Mouse (Mus musculus) megakaryocyte, adult 5-6 weeks (primary cell): ENCODE measurements around the gene Kif19a. TPM values are rescaled to one million over a fixed set of nuclear protein-coding genes. Genes with fewer than 3 reads are reported as not detected.

Experiments used
- ATAC-seq: 2 replicates; pipeline ENCODE4 v1.8.0; 2016; ENCODE audit warnings: mild to moderate bottlenecking, inconsistent platforms; ENCODE audit not compliant: poor library complexity, severe bottlenecking
- total RNA-seq, 2 experiments: library from RNA; stranded (forward) in 1 of 2; stranded (reverse) in 1 of 2; fragments of 153-499, 151-499 nt in 1 of 2; fragments of 221-1000, 200-1000 nt in 1 of 2; gene quantifications; 2 replicates each; pipeline versions ENCODE4 v1.2.3 to v1.2.4; 2015 to 2017

The Kif19a gene
- total RNA-seq (2015) (0.16 and 0.27 TPM in 2 replicates), total RNA-seq (2017) (0.11 and 0.69 TPM in 2 replicates)

DNA sequence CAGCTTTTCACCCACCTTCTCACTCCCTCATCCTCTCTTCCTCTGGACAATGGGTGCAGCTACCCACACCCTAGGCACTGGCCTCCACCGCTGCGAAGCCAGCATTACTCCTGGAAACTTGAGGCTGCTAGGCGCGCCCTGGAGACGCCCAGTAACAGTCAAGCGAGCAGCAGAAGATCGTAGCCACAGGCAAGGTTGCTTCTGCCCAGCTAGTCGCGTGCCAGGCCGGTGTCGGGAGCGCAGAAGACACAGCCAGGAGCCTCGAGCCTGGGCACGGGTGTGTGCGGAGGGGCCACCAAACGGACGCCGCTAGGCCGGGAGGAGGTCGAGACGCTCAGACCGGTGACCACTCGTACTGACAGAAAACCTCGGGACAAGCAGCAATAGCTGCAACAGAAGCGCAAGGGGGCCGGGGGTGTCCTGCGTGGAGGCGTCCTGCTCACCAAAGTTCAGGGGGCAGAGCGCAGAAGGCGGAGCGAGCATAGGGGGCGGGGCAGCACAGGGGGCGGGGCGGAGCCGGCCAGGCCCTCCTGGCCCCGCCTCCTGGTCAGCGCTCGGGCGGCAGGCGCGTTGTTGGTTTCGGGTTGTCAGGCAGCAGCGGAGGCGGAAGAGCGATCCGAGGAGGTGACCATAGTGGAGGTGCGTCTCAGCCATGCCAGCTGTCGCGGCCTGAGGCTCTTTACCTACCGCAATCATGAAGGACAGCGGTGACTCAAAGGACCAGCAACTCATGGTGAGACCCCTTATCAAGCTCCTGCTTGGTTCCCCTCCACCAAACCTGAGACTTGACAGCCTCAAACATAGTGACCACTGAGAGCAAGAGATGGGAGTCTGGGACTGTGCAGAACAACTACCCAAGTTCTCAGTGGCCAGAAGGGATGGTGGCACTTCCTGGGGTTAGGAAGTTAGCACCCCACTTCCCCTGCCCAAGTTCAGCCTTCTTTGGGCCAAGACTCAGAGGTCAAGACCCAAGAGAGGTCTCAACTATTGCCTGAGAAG is at the start of gene Kif19a:
Gene Kif19a, plus strand, starts transcription at position 569 of the 999 bp plus-strand sequence.
- ATAC-seq, result peak; percentile 99

- ATAC-seq, result no peak
These were observed 49.7 kb upstream of the Kif19a start for GRCm38 (mm10) chr11:114715531-114715930.

DNA sequence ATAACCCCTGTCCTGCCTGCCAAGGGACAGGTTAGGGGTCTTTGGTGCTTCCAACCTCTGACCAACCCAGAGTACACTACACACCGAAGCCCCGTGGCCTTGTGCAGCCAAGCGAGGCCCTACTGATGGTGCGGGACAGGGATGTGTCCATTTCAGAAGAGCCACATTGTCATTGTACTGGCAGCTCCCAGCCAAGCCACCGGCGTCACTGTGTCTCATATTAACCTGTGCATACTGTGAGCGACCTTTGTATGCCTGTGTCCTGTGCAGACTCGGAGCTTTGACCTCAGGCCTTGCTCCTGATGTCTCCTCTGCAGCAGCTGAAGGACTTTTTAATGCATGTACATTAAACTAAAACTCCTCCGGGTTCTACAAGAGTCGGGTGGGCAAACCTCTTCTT is 44.7 kb upstream of the Kif19a start:
- no peak for ATAC-seq

DNA sequence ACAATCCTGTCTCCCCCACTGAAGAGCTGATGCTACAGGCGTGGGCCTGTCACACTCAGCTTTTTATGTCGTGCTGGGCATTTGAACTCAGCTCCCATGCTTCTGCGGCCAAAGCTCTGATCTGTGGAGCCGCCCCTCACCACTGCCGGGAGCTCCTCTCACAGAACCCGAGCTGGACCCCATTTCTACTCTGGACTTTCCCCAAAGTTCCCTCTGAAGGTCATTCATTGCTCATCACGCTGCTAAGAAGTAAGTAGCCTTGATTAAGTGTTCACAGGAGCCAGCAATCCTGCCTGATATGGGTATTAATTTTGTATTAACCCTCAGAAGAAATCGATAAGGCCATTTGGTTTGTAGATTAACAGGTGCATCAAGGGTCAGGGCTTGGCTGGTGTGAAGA is 42.8 kb upstream of the Kif19a start:
- no peak for ATAC-seq

GRCm38 (mm10) chr11:114723030-114723429 is 42.2 kb upstream of the Kif19a start:
- ATAC-seq, result no peak

DNA sequence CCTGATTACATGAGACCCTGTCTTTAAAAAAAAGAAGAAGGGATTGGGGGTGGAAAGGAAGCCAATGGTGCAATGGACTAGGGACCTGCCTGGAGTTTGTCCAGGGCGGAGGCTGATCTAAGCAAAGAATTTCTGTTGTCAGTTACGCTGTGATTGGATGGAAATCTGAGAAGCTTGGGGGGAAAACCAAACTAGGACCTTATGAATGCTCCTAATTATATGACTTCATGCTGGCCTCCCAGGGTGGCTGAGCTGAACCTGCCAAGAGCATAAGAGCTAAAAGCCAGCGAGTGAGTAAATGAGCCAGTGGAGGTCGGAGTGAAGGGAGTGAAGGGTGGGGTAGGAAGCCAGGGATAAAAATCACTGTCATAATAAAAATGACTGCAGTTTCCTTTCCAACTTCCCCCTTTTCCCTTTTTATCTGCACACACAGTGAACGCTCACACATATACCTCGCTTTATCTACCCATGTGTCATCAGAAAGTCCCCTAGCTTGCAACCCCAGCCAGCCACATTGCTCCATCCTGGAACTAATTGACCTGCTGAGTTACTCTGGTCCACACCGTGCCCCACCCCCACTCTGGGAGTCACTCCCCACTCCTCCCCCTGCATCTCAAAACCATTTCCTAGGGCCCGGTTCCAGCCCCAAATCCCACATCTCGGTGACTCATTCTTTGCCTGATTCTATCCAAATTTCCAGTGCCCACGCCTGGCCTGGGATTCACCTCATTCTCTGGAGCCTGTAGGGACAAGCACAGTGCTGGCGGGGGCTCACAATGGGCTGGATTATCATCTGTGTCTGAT is 40.2 kb upstream of the Kif19a start:
- no peak for ATAC-seq

GRCm38 (mm10) chr11:114726965-114727825 is 38.0 kb upstream of the Kif19a start, which contains the start of gene Dnaic2:
Gene Dnaic2 (plus strand): TSS chr11:114727408.
- peak; percentile 59; the same call in 1 of the 2 replicates for ATAC-seq

GRCm38 (mm10) chr11:114727826-114728186 is 37.4 kb upstream of the Kif19a start:
- no peak for ATAC-seq

DNA sequence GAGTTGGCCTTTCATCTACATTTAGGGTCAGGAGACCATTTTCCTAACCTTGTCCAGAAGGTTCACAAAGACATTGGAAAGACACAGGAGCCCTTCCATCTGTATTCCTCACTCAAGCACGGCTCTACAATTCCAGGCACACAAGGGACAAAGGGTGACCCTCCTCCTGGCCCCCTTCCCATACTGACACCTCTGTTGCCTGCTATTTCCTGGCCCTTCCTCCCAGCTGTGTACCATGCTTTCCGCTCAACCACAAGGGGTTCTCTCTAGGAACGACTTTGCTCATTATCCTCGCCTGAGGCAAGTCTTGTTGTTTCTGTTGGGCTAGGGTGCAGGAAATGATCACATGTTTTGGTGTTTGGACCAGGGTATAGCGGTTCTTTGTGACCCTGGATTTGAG is 36.9 kb upstream of the Kif19a start:
- ATAC-seq, result no peak

DNA sequence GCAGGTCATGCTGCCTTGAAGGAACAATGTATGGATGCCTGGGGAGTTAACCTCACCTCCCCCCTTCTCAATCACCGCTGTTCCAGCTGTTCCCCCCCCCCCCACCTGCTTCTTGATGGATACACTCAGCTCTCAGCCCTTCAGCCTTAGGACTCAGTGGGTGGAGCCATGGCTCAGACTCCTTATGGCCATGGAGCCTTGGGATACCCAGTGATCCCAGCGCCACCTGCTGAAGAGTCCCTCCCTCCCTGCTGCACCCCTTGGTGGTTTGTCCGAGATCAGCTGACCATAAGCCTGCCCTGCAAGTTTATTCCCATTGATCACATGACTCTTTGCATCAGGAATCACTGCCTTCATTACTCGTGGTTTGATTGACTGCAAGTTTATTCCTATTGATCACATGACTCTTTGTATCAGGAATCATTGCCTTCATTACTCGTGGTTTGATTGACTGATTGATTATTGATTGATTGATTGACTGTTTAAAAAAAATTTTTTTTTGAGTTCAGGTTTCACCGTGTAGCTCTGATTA is 35.3 kb upstream of the Kif19a start:
- ATAC-seq, result no peak

- no peak for ATAC-seq
These were observed 33.5 kb upstream of the Kif19a start for GRCm38 (mm10) chr11:114731711-114732110.

GRCm38 (mm10) chr11:114732890-114733289 is 32.3 kb upstream of the Kif19a start:
- ATAC-seq, result no peak

DNA sequence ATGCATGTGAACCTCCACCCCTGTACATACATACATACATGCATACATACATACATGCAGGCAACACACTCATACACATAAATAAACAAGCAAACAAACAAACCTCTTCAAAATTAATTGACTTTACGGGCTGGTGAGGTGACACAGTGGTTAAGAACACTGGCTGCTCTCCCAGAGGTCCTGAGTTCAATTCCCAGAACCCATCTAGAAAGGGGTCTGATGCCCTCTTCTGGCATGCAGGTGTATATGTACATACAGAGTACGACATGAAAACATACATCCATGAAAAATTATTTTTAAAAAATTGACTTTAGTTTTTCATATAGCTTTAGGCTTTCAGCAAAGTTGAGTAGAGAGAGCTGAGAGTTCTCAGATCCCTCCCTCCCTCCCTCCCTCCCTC is 29.1 kb upstream of the Kif19a start:
- ATAC-seq, result no peak

DNA sequence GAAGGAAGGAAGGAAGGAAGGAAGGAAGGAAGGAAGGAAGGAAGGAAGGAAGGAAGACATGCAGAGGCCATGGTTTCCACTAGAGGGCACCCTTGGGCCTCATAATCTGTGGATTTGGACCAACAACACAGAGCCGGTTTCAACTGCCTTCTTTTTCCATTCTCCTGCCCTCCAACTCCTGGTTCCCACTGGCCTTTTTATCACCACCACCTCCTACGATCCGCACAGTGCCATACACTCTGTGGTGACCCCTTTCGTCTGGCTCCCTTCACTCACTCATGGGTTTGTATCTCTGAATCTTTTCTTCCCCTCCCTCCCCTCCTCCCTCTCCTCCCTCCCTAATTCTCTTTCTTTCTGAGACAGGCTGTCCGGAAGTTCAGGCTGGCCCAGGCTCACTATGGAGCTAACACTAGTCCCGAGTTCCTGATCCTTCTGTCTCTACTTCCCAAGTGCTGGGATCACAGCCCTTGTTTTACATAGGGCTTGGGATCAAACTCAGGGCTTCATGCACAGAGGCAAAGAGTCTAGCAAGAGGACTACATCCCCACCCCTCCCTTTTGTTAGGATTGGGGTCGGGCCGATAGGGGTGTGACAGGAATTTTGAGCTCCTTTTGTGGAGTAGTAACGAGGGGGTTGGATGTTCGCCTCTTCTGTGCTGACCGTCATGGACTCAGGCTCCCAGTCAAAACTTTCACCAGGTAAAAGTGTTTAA is 28.1 kb upstream of the Kif19a start:
- ATAC-seq, result no peak

- no peak for ATAC-seq
These were observed 24.6 kb upstream of the Kif19a start for GRCm38 (mm10) chr11:114740598-114740997.

DNA sequence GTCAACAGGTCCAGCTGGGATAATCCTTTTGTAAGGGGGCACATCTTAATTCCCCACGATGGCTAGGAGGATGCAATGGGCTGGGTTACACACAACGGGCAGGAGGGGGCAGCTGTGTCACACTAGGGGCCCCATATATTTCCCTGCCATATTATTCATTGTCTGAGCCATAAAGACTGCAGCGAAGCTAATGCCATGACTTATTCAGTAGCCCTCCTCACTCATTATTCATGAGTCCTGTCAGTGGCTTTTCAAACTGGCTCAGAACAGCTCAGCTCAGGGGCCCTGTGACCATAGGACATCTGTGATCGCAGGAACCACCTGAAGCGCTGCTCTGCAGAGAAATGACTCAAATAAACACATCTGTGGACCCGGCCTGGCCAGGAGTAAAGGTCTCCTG is 23.7 kb upstream of the Kif19a start:
- no peak for ATAC-seq

DNA sequence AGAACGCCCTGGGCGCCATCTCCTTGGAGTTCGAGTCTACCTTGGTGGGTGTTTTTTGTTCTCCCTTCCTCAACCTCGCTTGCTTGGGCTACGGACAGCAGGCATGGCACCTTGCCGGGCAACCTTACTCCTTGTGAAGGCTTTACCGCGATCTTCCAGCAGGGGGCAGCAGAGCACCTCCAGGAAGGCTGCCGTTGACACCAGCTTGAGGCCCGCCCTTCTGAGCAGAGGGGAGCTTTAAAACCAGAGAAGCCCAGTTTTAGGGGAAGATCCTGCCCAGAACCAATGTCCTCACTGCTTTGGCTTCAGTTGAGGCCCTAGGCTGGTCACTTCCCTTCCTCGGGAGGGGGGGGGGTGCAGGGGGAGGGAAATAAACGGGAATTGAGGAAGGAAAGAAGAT is 20.1 kb upstream of the Kif19a start:
- ATAC-seq, result peak; percentile 97

GRCm38 (mm10) chr11:114747564-114748138 is 17.5 kb upstream of the Kif19a start:
- peak; percentile 66; the same call in 1 of the 2 replicates for ATAC-seq

- no peak for ATAC-seq
These were observed 4.7 kb downstream of the Kif19a start for GRCm38 (mm10) chr11:114769911-114770310.
